Mouse (Mus musculus) heart, embryonic 11.5 days (tissue): ENCODE data around the gene Id1. TPM values are rescaled to one million over a fixed set of nuclear protein-coding genes. Genes with fewer than 3 reads are reported as not detected.

Experiments
- ATAC-seq: fragments of 200-750 bp; cut with Nextera tagmentation; replicated peaks from 2 replicates; pipeline ENCODE4 v1.8.0; 2017; ENCODE audit warnings: moderate library complexity; ENCODE audit not compliant: insufficient number of reproducible peaks, low FRiP score, low TSS enrichment
- H3K27ac ChIP-seq: fragments of 300-500 bp; sonication (generic); 2 replicates; pipeline ENCODE4 v1.5.1; 2014; ENCODE audit warnings: mild to moderate bottlenecking, low read depth, low read length
- H3K27me3 ChIP-seq: fragments of 300-500 bp; sonication (generic); 2 replicates; pipeline ENCODE4 v1.6.1; 2014; ENCODE audit warnings: mild to moderate bottlenecking, low read length, mixed read lengths; ENCODE audit not compliant: control insufficient read depth, insufficient read depth
- H3K36me3 ChIP-seq: fragments of 300-500 bp; sonication (generic); 2 replicates; pipeline ENCODE4 v1.6.1; 2014; ENCODE audit warnings: mild to moderate bottlenecking, low read length, moderate library complexity, mixed read lengths; ENCODE audit not compliant: control insufficient read depth, insufficient read depth
- H3K4me1 ChIP-seq: fragments of 300-500 bp; sonication (generic); 2 replicates; pipeline ENCODE4 v1.6.1; 2014; ENCODE audit warnings: low read length; ENCODE audit not compliant: control insufficient read depth, insufficient read depth
- H3K4me2 ChIP-seq: fragments of 300-500 bp; sonication (generic); 2 replicates; pipeline ENCODE4 v1.6.1; 2014; ENCODE audit warnings: mild to moderate bottlenecking, moderate library complexity
- H3K4me3 ChIP-seq: fragments of 300-500 bp; sonication (generic); 2 replicates; pipeline ENCODE4 v1.5.1; 2014; ENCODE audit warnings: low read depth, low read length
- H3K9ac ChIP-seq: fragments of 300-500 bp; sonication (generic); 2 replicates; pipeline ENCODE4 v1.6.1; 2014; ENCODE audit warnings: mild to moderate bottlenecking, low read depth, low read length, moderate library complexity
- H3K9me3 ChIP-seq: fragments of 300-500 bp; sonication (generic); replicated peaks from 2 replicates; pipeline ENCODE4 v1.6.1; 2016; ENCODE audit warnings: low read length; ENCODE audit not compliant: control insufficient read depth
- WGBS: fragments of 180-500 bp; shearing (Covaris S2); extraction: QIAGEN DNeasy Blood & Tissue Kit; methylation state at CpG from one replicate; pipeline ENCODE4 v1.1.7; 2014; ENCODE audit not compliant: insufficient replicate concordance; 5-methylcytosine and 5-hydroxymethylcytosine counted together
- polyA plus RNA-seq: library from polyadenylated mRNA; unstranded; fragments of >200 nt; fragmentation: Nextera tagmentation; extraction: Ambion mirVana; gene quantifications from 2 replicates; pipeline ENCODE4 v1.2.1, GENCODE M21; 2014

The Id1 gene
- polyA plus RNA-seq, 1 experiment from 2014 or later = 95.3 TPM

GRCm38 (mm10) chr2:152726213-152726612 lies 9.8 kb upstream of the Id1 start:
- H3K27ac ChIP-seq = no peak overlapping the region
- no peak overlapping the region for H3K9ac ChIP-seq
- WGBS = 80% methylated on average over 6 of the region's 6 CpGs
- peaks cover 30% of the 10 kb centered on the region for H3K4me1 ChIP-seq
- no peak for ATAC-seq
- no peaks in the 10 kb centered on the region for H3K9me3 ChIP-seq
- H3K27me3 ChIP-seq = no peaks in the 10 kb centered on the region
- H3K36me3 ChIP-seq = no peaks in the 10 kb centered on the region
- H3K4me3 ChIP-seq = no peak overlapping the region
- no peak overlapping the region for H3K4me2 ChIP-seq

DNA sequence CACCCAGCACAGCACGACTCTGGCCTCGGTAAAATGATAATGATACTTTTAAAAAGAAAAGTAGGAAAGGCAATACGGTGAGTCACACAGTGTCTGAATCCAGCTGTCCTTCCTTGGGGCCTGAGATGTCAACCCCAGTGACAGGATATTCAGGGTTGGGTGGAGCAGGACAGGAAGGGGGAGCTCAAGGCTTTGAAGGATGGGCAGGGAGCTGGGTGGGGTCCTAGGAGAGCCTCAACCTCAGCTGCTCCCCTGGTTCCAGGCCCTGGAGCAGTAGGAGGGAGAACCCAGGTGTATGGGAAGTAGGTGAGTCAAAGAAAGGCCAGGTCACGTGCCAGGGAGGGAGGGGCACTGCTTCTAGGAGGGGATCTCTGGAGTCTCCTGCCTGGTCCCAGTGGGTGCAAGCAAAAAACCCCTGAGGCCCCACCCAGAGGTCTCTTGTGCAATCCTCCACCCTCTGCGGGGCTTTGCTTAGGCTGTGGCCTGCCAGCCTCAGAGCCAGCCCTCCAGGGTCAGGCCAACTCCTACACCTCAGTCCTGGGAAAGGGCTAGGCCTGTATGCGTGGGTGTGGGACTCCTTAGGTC lies 9.2 kb upstream of the Id1 start:
- Histone ChIP-seq H3K4me1 (peaks cover 30% of the 10 kb centered on the region), H3K9ac (0 out of 2 replicates have a peak overlapping the region, but pooled peaks have one; percentile 28), H3K4me3 (no peak overlapping the region), H3K4me2 (no peak overlapping the region), H3K27me3 (no peaks in the 10 kb centered on the region), H3K9me3 (no peaks in the 10 kb centered on the region), H3K36me3 (no peaks in the 10 kb centered on the region), H3K27ac (peak overlapping the region; percentile 87)
- WGBS = 56% methylated on average over 6 of the region's 6 CpGs
- ATAC-seq = no peak

DNA sequence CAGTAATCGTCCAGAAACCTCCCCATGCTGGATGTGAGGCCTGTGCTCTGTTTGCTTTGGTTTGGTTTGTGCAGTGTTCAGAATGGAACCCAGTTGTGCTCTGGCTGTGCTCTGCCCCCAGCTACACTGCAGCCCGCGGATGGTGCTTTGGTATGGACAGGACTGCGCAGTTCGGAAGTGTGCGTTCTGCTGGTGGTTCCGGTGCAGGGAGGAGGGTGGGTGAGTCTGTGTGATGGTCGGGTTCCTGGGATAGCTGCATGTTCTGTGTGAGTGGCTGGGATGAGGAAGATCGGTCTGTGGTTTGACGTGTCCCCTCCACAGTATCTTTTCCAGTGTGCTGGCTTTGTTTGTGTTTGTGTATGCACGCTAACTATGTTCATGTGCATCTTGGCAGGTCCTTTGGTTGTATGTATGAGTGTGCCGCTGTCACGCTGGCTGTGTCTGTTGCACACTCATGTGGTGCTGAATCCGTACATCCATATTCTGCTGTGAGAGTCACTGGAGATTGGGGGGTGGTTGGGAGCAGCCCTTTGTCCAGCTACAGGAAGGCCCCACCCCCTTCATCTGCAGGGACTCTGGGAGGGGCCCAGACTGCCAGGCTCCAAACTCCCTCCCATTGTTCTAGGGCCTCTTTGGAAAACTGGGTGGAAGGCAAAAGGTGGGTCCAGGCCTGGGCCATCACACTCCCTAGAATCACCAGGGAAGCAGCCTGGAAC lies 8.1 kb upstream of the Id1 start:
- WGBS = 76% methylated on average over 14 of the region's 14 CpGs
- no peak overlapping the region for H3K4me2 ChIP-seq
- H3K27me3 ChIP-seq = no peaks in the 10 kb centered on the region
- no peaks in the 10 kb centered on the region for H3K9me3 ChIP-seq
- H3K4me1 ChIP-seq = peaks cover 30% of the 10 kb centered on the region
- no peak for ATAC-seq
- H3K4me3 ChIP-seq = no peak overlapping the region
- H3K27ac ChIP-seq = peak overlapping the region; percentile 87
- no peaks in the 10 kb centered on the region for H3K36me3 ChIP-seq
- H3K9ac ChIP-seq = peak overlapping the region; percentile 39; the same call in 1 of the 2 replicates

DNA sequence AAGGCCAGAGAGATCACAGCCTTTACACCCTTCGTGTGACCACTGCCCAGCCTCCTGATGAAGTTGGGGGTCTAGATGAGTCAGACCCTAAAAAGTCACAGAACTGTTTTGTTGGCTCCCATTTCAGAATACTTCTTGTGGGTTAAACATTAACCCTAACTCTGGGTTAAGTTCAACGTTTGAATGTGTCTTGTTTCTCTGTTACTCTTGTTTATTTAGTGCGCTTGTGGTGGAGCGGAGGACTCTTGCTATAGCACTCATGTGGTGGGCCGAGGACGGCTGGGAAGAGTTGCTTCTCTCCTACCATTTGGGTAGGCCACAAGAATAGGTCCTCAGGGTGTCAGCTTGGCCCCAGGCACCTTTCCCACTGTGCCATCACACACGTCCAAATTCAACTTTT lies 7.5 kb upstream of the Id1 start:
- Histone ChIP-seq H3K9ac (no peak overlapping the region; the same call in 1 of the 2 replicates), H3K27ac (peak overlapping the region; percentile 87), H3K4me2 (no peak overlapping the region; the same call in 1 of the 2 replicates), H3K4me1 (peaks cover 28% of the 10 kb centered on the region), H3K9me3 (no peaks in the 10 kb centered on the region), H3K4me3 (no peak overlapping the region), H3K27me3 (no peaks in the 10 kb centered on the region), H3K36me3 (no peaks in the 10 kb centered on the region)
- ATAC-seq = no peak
- 74% methylated on average over 7 of the region's 7 CpGs for WGBS

DNA sequence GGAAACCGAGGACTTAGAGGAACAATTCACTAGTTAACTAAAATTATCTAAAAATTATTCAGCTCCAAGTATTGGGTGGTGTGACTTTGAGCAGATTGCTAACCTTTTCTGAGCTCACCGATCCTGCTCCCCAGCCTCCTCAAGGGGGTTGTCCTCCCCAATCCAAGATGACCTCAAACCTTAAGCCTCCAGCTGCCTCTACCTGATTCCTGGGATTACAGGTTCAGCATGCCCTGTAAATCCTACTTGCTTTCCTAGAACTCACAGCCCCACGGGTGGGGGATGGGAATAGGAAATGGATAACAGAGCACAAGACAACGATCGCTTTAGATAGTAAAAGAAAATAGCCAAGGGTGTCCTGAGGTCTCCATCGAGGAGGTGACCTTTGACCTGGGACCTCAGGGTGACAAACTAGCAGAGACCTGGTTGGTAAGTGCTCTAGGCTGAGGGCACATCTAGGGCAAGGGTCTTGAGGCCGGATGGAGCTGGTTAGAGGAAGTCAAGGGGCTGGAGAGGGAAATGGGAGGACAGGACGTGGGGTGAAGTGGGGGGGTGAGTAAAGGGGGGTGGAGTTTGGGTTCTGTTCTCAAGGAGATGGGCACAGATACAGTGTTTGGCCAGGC lies 6.9 kb upstream of the Id1 start:
- H3K9me3 ChIP-seq = no peaks in the 10 kb centered on the region
- H3K27me3 ChIP-seq = no peaks in the 10 kb centered on the region
- H3K9ac ChIP-seq = no peak overlapping the region; the same call in 1 of the 2 replicates
- no peaks in the 10 kb centered on the region for H3K36me3 ChIP-seq
- peak overlapping the region; percentile 87 for H3K27ac ChIP-seq
- no peak overlapping the region for H3K4me3 ChIP-seq
- peak overlapping the region; percentile 16; the same call in 1 of the 2 replicates for H3K4me2 ChIP-seq
- WGBS = 36% methylated on average over 8 of the region's 8 CpGs
- peaks cover 25% of the 10 kb centered on the region for H3K4me1 ChIP-seq
- ATAC-seq = peak; percentile 46; the same call in 1 of the 2 replicates

- no peaks in the 10 kb centered on the region for H3K27me3 ChIP-seq
- H3K27ac ChIP-seq = peak overlapping the region; percentile 87
- no peak overlapping the region; the same call in 1 of the 2 replicates for H3K9ac ChIP-seq
- WGBS = 19% methylated on average over 7 of the region's 7 CpGs
- no peak overlapping the region for H3K4me3 ChIP-seq
- no peaks in the 10 kb centered on the region for H3K36me3 ChIP-seq
- peak overlapping the region; percentile 16; the same call in 1 of the 2 replicates for H3K4me2 ChIP-seq
- peaks cover 30% of the 10 kb centered on the region for H3K4me1 ChIP-seq
- peak; percentile 78 for ATAC-seq
- no peaks in the 10 kb centered on the region for H3K9me3 ChIP-seq
Observed at GRCm38 (mm10) chr2:152729636-152730020, 6.4 kb upstream of the Id1 start.

- H3K4me3 ChIP-seq = no peak overlapping the region
- no peaks in the 10 kb centered on the region for H3K9me3 ChIP-seq
- peaks cover 38% of the 10 kb centered on the region for H3K4me1 ChIP-seq
- H3K27ac ChIP-seq = no peak overlapping the region
- H3K27me3 ChIP-seq = no peaks in the 10 kb centered on the region
- no peaks in the 10 kb centered on the region for H3K36me3 ChIP-seq
- 86% methylated on average over 2 of the region's 2 CpGs for WGBS
- ATAC-seq = no peak
- no peak overlapping the region for H3K9ac ChIP-seq
- H3K4me2 ChIP-seq = no peak overlapping the region
Observed at GRCm38 (mm10) chr2:152733201-152733600, 2.9 kb upstream of the Id1 start.

- Histone ChIP-seq H3K4me3 (peak overlapping the region; percentile 89), H3K36me3 (no peaks in the 10 kb centered on the region), H3K9me3 (no peaks in the 10 kb centered on the region), H3K27me3 (no peaks in the 10 kb centered on the region), H3K27ac (peak overlapping the region; percentile 96), H3K4me1 (peaks cover 40% of the 10 kb centered on the region), H3K9ac (peak overlapping the region; percentile 61; the same call in 1 of the 2 replicates), H3K4me2 (peak overlapping the region; percentile 80)
- 14% methylated on average over 10 of the region's 10 CpGs for WGBS
- ATAC-seq = no peak
Observed at GRCm38 (mm10) chr2:152734501-152734900, 1.6 kb upstream of the Id1 start.
